Mouse (Mus musculus): ENCODE results near the gene Anapc11. TPM values are rescaled to one million over a fixed set of nuclear protein-coding genes. Genes with fewer than 3 reads are reported as not detected.

Gene Anapc11
- total and polyA plus RNA-seq, 3 experiments, result 57.0 to 145 (median 108) TPM

DNA sequence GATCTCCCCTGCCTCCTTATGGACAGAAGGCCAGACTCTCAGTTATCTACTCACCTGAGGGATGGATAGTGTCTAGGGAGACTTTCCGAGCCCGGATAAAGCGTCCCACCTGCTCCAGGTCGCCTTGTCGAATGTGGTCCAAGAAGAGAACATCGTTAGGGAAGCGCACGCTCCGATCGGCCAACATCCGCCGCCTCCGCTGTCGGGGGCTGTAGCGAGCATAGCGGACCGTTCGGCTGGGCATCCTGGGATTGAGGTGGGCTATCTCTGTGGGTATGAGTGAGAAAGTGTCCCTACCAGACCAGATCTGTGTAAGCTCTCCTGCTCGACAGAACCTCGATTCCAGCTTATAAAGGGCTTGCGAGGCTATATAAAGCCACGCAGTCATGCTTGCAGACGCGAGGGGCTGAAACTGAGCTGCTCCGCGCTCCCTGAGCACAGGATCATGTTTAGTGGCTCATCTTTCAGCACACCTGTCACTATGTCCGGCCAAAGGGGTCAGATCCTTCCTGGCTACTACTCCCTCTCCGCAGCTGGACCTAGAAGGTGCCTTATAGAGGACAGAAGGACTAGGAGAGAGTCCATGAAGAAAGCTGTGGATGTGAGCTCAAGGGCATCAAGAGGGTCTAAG, 47.3 kb upstream of the Anapc11 start, which contains the start of gene Ppp1r27:
Gene Ppp1r27, minus strand, starts transcription at position 323 of the 631 bp plus-strand sequence.
- in situ Hi-C loops (cut with MboI; ENCODE audit: low pct_ligation_motif_present, low pct_unique_long_range_greater_than_20kb, low sequenced_read_pairs) (no loop called here), dilution Hi-C loops (cut with MboI; ENCODE audit: extremely low pct_ligation_motif_present, extremely low pct_unique_long_range_greater_than_20kb, low sequenced_read_pairs) (no loop called here)
- Histone ChIP-seq H3K79me2 (replicated peaks; ENCODE audit: control insufficient read depth, extremely low read depth, insufficient read depth, poor library complexity, severe bottlenecking) (no peaks in the 10 kb centered on the region), H3K4me1 (ENCODE audit: control insufficient read depth in 1 of 2, insufficient read depth in 2 of 2) (peaks cover 16 to 28% of the 10 kb centered on the region in 2 experiments), H3K9ac (ENCODE audit: insufficient read depth, low read depth) (peak within 1 kb of the TSS; percentile 81), H3K27me3 (replicated peaks) (no peaks in the 10 kb centered on the region), H3K27ac (ENCODE audit: insufficient read depth, low read depth) (no peak within 1 kb of the TSS), H3K4me3 (replicated peaks in 1 of 3; ENCODE audit: low read depth in 2 of 3, low read length in 2 of 3, poor library complexity in 1 of 3) (peak within 1 kb of the TSS; percentile 57 to 81 (median 75)), H3K36me3 (replicated peaks in 1 of 2; ENCODE audit: control insufficient read depth in 1 of 2, insufficient read depth in 1 of 2, low read length in 1 of 2) (peaks cover 0 to 33% of the 10 kb centered on the region in 2 experiments), H3K4me2 (ENCODE audit: insufficient read depth, low read depth, poor library complexity, severe bottlenecking) (peak within 1 kb of the TSS; percentile 77), H3K9me3 (replicated peaks; ENCODE audit: low read length) (no peaks in the 10 kb centered on the region)
- TF ChIP-seq RAD21 (IDR thresholded peaks at IDR 0.05; ENCODE audit: low read depth, low read length) (no peak), USF1 (IDR thresholded peaks at IDR 0.05; ENCODE audit: low read depth, low read length) (no peak), GABPA (IDR thresholded peaks at IDR 0.05; ENCODE audit: insufficient replicate concordance, low read depth, low read length) (no peak), UBTF (IDR thresholded peaks at IDR 0.05; ENCODE audit: low read depth, low read length) (no peak), ETS1 (conservative IDR thresholded peaks at IDR 0.05; ENCODE audit: low read depth, low read length) (no peak), HCFC1 (IDR thresholded peaks at IDR 0.05; ENCODE audit: low read depth, low read length) (no peak), USF2 (conservative IDR thresholded peaks at IDR 0.05; ENCODE audit: low read depth, low read length) (no peak), NRF1 (IDR thresholded peaks at IDR 0.05; ENCODE audit: low read depth, low read length) (no peak)
- no peak for DNase-seq (ENCODE audit: extremely low read depth)

- dilution Hi-C loops (cut with MboI; ENCODE audit: extremely low pct_ligation_motif_present, extremely low pct_unique_long_range_greater_than_20kb, low sequenced_read_pairs), result no loop called here
- peaks cover 4% of the 10 kb centered on the region for H3K9me3 ChIP-seq (replicated peaks; ENCODE audit: low read length)
- no peak overlapping the region for H3K4me2 ChIP-seq (ENCODE audit: insufficient read depth, low read depth, poor library complexity, severe bottlenecking)
- no peak overlapping the region for H3K4me3 ChIP-seq (replicated peaks in 1 of 3; ENCODE audit: low read depth in 2 of 3, low read length in 2 of 3, poor library complexity in 1 of 3)
- DNase-seq (ENCODE audit: extremely low read depth), result no peak
- no peak for TF ChIP-seq MYC (IDR thresholded peaks at IDR 0.05; ENCODE audit: low read depth, low read length)
- TF ChIP-seq CHD2 (IDR thresholded peaks at IDR 0.05; ENCODE audit: low read length), result no peak
- TF ChIP-seq POLR2A (IDR thresholded peaks at IDR 0.05; ENCODE audit: low read depth, low read length), result no peak
- no peak for TF ChIP-seq SMC3 (IDR thresholded peaks at IDR 0.05; ENCODE audit: low read depth, low read length)
- TF ChIP-seq USF2 (conservative IDR thresholded peaks at IDR 0.05; ENCODE audit: low read depth, low read length), result no peak
- no peak for TF ChIP-seq NRF1 (IDR thresholded peaks at IDR 0.05; ENCODE audit: low read depth, low read length)
- TF ChIP-seq IRF4 (IDR thresholded peaks at IDR 0.05; ENCODE audit: low read depth, low read length), result no peak
- TF ChIP-seq ZMIZ1 (IDR thresholded peaks at IDR 0.05; ENCODE audit: low read depth, low read length), result no peak
- no peak for TF ChIP-seq USF1 (IDR thresholded peaks at IDR 0.05; ENCODE audit: low read depth, low read length)
- TF ChIP-seq MAFK (IDR thresholded peaks at IDR 0.05; ENCODE audit: insufficient replicate concordance, low read length), result no peak
- TF ChIP-seq TCF12 (IDR thresholded peaks at IDR 0.05; ENCODE audit: low read depth, low read length), result no peak
- TF ChIP-seq CHD1 (IDR thresholded peaks at IDR 0.05; ENCODE audit: low read depth, low read length), result no peak
- no peak for TF ChIP-seq JUN (IDR thresholded peaks at IDR 0.05; ENCODE audit: insufficient read depth, low read depth, low read length)
- no peak for TF ChIP-seq ZC3H11A (IDR thresholded peaks at IDR 0.05; ENCODE audit: low read depth, low read length)
- TF ChIP-seq POLR2AphosphoS2 (IDR thresholded peaks at IDR 0.05; ENCODE audit: low read depth, low read length), result no peak
- no peak for TF ChIP-seq KAT2A (IDR thresholded peaks at IDR 0.05; ENCODE audit: insufficient replicate concordance, low read length)
- no peak for TF ChIP-seq MAX (IDR thresholded peaks at IDR 0.05; ENCODE audit: low read length)
- no peak for TF ChIP-seq ETS1 (conservative IDR thresholded peaks at IDR 0.05; ENCODE audit: low read depth, low read length)
- TF ChIP-seq RAD21 (IDR thresholded peaks at IDR 0.05; ENCODE audit: low read depth, low read length), result no peak
- no peaks in the 10 kb centered on the region for H3K79me2 ChIP-seq (replicated peaks; ENCODE audit: control insufficient read depth, extremely low read depth, insufficient read depth, poor library complexity, severe bottlenecking)
- H3K27me3 ChIP-seq (replicated peaks), result no peaks in the 10 kb centered on the region
- in situ Hi-C loops (cut with MboI; ENCODE audit: low pct_ligation_motif_present, low pct_unique_long_range_greater_than_20kb, low sequenced_read_pairs), result no loop called here
- H3K9ac ChIP-seq (ENCODE audit: insufficient read depth, low read depth), result no peak overlapping the region
- H3K36me3 ChIP-seq (replicated peaks in 1 of 2; ENCODE audit: control insufficient read depth in 1 of 2, insufficient read depth in 1 of 2, low read length in 1 of 2), result peaks cover 0 to 20% of the 10 kb centered on the region in 2 experiments
- H3K4me1 ChIP-seq (ENCODE audit: control insufficient read depth in 1 of 2, insufficient read depth in 2 of 2), result peaks cover 16 to 22% of the 10 kb centered on the region in 2 experiments
- H3K27ac ChIP-seq (ENCODE audit: insufficient read depth, low read depth), result no peak overlapping the region
Observed at GRCm38 (mm10) chr11:120552736-120553135, 45.5 kb upstream of the Anapc11 start.

Measured in CH12.LX (cell line).